10 mouse cellular contexts compared by ENCODE assay signal in genomic region chr3:122510240-122510750, GRCm38 (mm10).
DNase-seq lines count a peak whose midpoint lies in the region; ATAC-seq and TF ChIP-seq lines count a peak whose summit lies in the region.
"Had no signal": no experiment of that assay in that cellular context is flagged by ENCODE, and none has a peak within 500 bp of the region (broad histone marks: within the 10 kb centered on the region; RNA-seq: fewer than 3 reads in every experiment).

No protein-coding gene starts in this region.

- no peaks in the 10 kb centered on the region for H3K9me3 ChIP-seq in kidney, embryonic 14.5 days (ENCODE audit: control insufficient read depth, low read length)
- H3K9me3 ChIP-seq in liver, embryonic 16.5 days (replicated peaks; ENCODE audit: control insufficient read depth, low read length) = no peaks in the 10 kb centered on the region
- H3K9me3 ChIP-seq: midbrain, embryonic 12.5 days had no signal

- no peak for TF ChIP-seq CTCF in cortical plate, adult 2 months (IDR thresholded peaks at IDR 0.05; ENCODE audit: extremely low read depth, insufficient read depth, low read length)

- H3K4me3 ChIP-seq in cortical plate, adult 2 months (ENCODE audit: insufficient read depth, low read length) = no peak overlapping the region
- no peak overlapping the region for H3K4me3 ChIP-seq in kidney, embryonic 14.5 days (ENCODE audit: low read length)
- no peak overlapping the region for H3K4me3 ChIP-seq in liver, embryonic 16.5 days (ENCODE audit: low read depth, low read length)
- H3K4me3 ChIP-seq: midbrain, embryonic 12.5 days had no signal

- peaks cover 1% of the 10 kb centered on the region; the same call in 1 of the 2 replicates for H3K4me1 ChIP-seq in cortical plate, adult 2 months (ENCODE audit: control insufficient read depth, insufficient read depth, low read length)
- peaks cover 18% of the 10 kb centered on the region for H3K4me1 ChIP-seq in kidney, embryonic 14.5 days (ENCODE audit: control insufficient read depth, insufficient read depth, low read length)
- peaks cover 11% of the 10 kb centered on the region for H3K4me1 ChIP-seq in liver, embryonic 16.5 days (ENCODE audit: control insufficient read depth, low read depth, low read length)
- H3K4me1 ChIP-seq: midbrain, embryonic 12.5 days had no signal

- 71% methylated on average over 14 of the region's 14 CpGs for WGBS in kidney, embryonic 14.5 days
- WGBS in liver, embryonic 16.5 days (ENCODE audit: insufficient replicate concordance) = 33% methylated on average over 14 of the region's 14 CpGs

- peak; percentile 14 for DNase-seq in heart, adult 8-10 months (ENCODE audit: low spot score)
- no peak for DNase-seq in heart, adult 18-20 months
- no peak for DNase-seq in spleen, adult 12 weeks (ENCODE audit: low spot score)
- no peak for DNase-seq in adrenal gland, postnatal 25 days
- no peak for DNase-seq in left cerebral cortex, postnatal 14 days (ENCODE audit: low spot score in 2 of 2)
- DNase-seq: B cell, adult 2 months had no signal

- H3K9ac ChIP-seq in kidney, embryonic 14.5 days (ENCODE audit: low read depth, low read length) = no peak overlapping the region
- no peak overlapping the region for H3K9ac ChIP-seq in liver, embryonic 16.5 days (ENCODE audit: low read depth, low read length)
- H3K9ac ChIP-seq: midbrain, embryonic 12.5 days had no signal

- H3K27ac ChIP-seq in cortical plate, adult 2 months (ENCODE audit: insufficient read depth, low read length) = peak overlapping the region; percentile 28
- H3K27ac ChIP-seq in kidney, embryonic 14.5 days (ENCODE audit: low read depth, low read length) = peak overlapping the region; percentile 42; the same call in 1 of the 2 replicates
- H3K27ac ChIP-seq in liver, embryonic 16.5 days (ENCODE audit: low read length) = peak overlapping the region; percentile 42
- H3K27ac ChIP-seq: midbrain, embryonic 12.5 days had no signal

- H3K27me3 ChIP-seq in kidney, embryonic 14.5 days (ENCODE audit: control insufficient read depth, insufficient read depth, low read length) = no peaks in the 10 kb centered on the region
- H3K27me3 ChIP-seq in liver, embryonic 16.5 days (ENCODE audit: control insufficient read depth, insufficient read depth, low read depth, low read length) = no peaks in the 10 kb centered on the region
- H3K27me3 ChIP-seq: midbrain, embryonic 12.5 days had no signal

- no peak overlapping the region for H3K4me2 ChIP-seq in kidney, embryonic 14.5 days (replicated peaks; ENCODE audit: low read depth, low read length)
- H3K4me2 ChIP-seq in liver, embryonic 16.5 days (ENCODE audit: low read depth, low read length) = no peak overlapping the region
- H3K4me2 ChIP-seq: midbrain, embryonic 12.5 days had no signal

- ATAC-seq in kidney, embryonic 14.5 days (ENCODE audit: low FRiP score, low TSS enrichment) = no peak
- ATAC-seq in liver, embryonic 16.5 days (ENCODE audit: low read depth) = peak; percentile 45

- intact Hi-C loops in left cerebral cortex, postnatal 14 days (cut with DNase I) = loop anchor here (10.0 kb wide), 1 partner anchor 105 kb away; the partner anchor contains the start of gene Fnbp1l

- H3K36me3 ChIP-seq in kidney, embryonic 14.5 days (ENCODE audit: control insufficient read depth, insufficient read depth, low read length) = peaks cover 6% of the 10 kb centered on the region
- H3K36me3 ChIP-seq in liver, embryonic 16.5 days (ENCODE audit: control insufficient read depth, insufficient read depth) = no peaks in the 10 kb centered on the region

- no peak for TF ChIP-seq POLR2A in cortical plate, adult 2 months (IDR thresholded peaks at IDR 0.05; ENCODE audit: extremely low read depth, insufficient read depth, low read length)
